ENCODE assay signal across 8 mouse cellular contexts in genomic region chr13:55182173-55182894, GRCm38 (mm10). TPM values are rescaled to one million over a fixed set of nuclear protein-coding genes. Genes with fewer than 3 reads are reported as not detected.
DNase-seq lines count a peak whose midpoint lies in the region; ATAC-seq and TF ChIP-seq lines count a peak whose summit lies in the region.

No protein-coding gene starts in this region.

- peak overlapping the region; percentile 86 for H3K27ac ChIP-seq in ES-Bruce4 (ENCODE audit: insufficient read depth, low read length)
- peak overlapping the region; percentile 87 for H3K27ac ChIP-seq in heart, embryonic 13.5 days (replicated peaks)
- H3K27ac ChIP-seq in kidney, embryonic 16.5 days (ENCODE audit: low read length): peak overlapping the region; percentile 94
- H3K27ac ChIP-seq in limb, embryonic 15.5 days: peak overlapping the region; percentile 84
- peak overlapping the region; percentile 80 for H3K27ac ChIP-seq in midbrain, embryonic 16.5 days (ENCODE audit: low read length)

- no peaks in the 10 kb centered on the region for H3K27me3 ChIP-seq in ES-Bruce4 (ENCODE audit: control insufficient read depth, insufficient read depth, low read length, poor library complexity, severe bottlenecking)
- no peaks in the 10 kb centered on the region for H3K27me3 ChIP-seq in heart, embryonic 13.5 days (replicated peaks)
- no peaks in the 10 kb centered on the region for H3K27me3 ChIP-seq in kidney, embryonic 16.5 days (ENCODE audit: insufficient read depth, low read length)
- no peaks in the 10 kb centered on the region for H3K27me3 ChIP-seq in limb, embryonic 15.5 days
- H3K27me3 ChIP-seq in midbrain, embryonic 16.5 days (ENCODE audit: control insufficient read depth, insufficient read depth, low read depth, low read length): no peaks in the 10 kb centered on the region

- no peaks in the 10 kb centered on the region for H3K36me3 ChIP-seq in ES-Bruce4 (ENCODE audit: control insufficient read depth, insufficient read depth, low read length, poor library complexity, severe bottlenecking)
- H3K36me3 ChIP-seq in heart, embryonic 13.5 days: no peaks in the 10 kb centered on the region
- H3K36me3 ChIP-seq in kidney, embryonic 16.5 days (ENCODE audit: insufficient read depth, low read length): no peaks in the 10 kb centered on the region
- H3K36me3 ChIP-seq in limb, embryonic 15.5 days: no peaks in the 10 kb centered on the region
- no peaks in the 10 kb centered on the region for H3K36me3 ChIP-seq in midbrain, embryonic 16.5 days (ENCODE audit: control insufficient read depth, insufficient read depth, low read length)

- TF ChIP-seq EP300 in ES-Bruce4 (IDR thresholded peaks at IDR 0.05; ENCODE audit: insufficient read depth, low read depth, low read length): peak; percentile 61; the same call in 1 of the 2 replicates

- peak; percentile 77 for TF ChIP-seq CTCF in ES-Bruce4 (IDR thresholded peaks at IDR 0.05; ENCODE audit: low read depth, low read length)

- WGBS in heart, embryonic 13.5 days: 3% methylated on average over 23 of the region's 23 CpGs
- 2% methylated on average over 23 of the region's 23 CpGs for WGBS in kidney, embryonic 16.5 days
- whole genome bisulfite sequencing in limb, embryonic 15.5 days: 2% methylated on average over 23 of the region's 23 CpGs
- WGBS in midbrain, embryonic 16.5 days: 2% methylated on average over 23 of the region's 23 CpGs

- peak; percentile 70; the same call in 1 of the 2 replicates for ATAC-seq in heart, embryonic 13.5 days (ENCODE audit: extremely low read depth, insufficient number of reproducible peaks, low FRiP score, low TSS enrichment)
- ATAC-seq in kidney, embryonic 16.5 days (ENCODE audit: low FRiP score, low TSS enrichment): peak; percentile 91
- ATAC-seq in limb, embryonic 15.5 days (ENCODE audit: insufficient number of reproducible peaks, low FRiP score, low TSS enrichment, low read depth): peak; percentile 83
- ATAC-seq in midbrain, embryonic 16.5 days: peak; percentile 82

- peak overlapping the region; percentile 74 for H3K4me2 ChIP-seq in heart, embryonic 13.5 days
- H3K4me2 ChIP-seq in kidney, embryonic 16.5 days (replicated peaks; ENCODE audit: low read depth, low read length): peak overlapping the region; percentile 70
- H3K4me2 ChIP-seq in limb, embryonic 15.5 days: peak overlapping the region; percentile 50
- peak overlapping the region; percentile 32 for H3K4me2 ChIP-seq in midbrain, embryonic 16.5 days (ENCODE audit: low read length)

- no peak for TF ChIP-seq POLR2A in ES-Bruce4 (IDR thresholded peaks at IDR 0.05; ENCODE audit: insufficient read depth, low read length)

- H3K4me3 ChIP-seq in ES-Bruce4 (ENCODE audit: low read depth, low read length): peak overlapping the region; percentile 83
- peak overlapping the region; percentile 48 for H3K4me3 ChIP-seq in heart, embryonic 13.5 days
- H3K4me3 ChIP-seq in kidney, embryonic 16.5 days (ENCODE audit: low read length): peak overlapping the region; percentile 50
- H3K4me3 ChIP-seq in limb, embryonic 15.5 days: peak overlapping the region; percentile 38
- peak overlapping the region; percentile 26 for H3K4me3 ChIP-seq in midbrain, embryonic 16.5 days (ENCODE audit: low read depth, low read length)

- peaks cover 2% of the 10 kb centered on the region for H3K4me1 ChIP-seq in ES-Bruce4 (ENCODE audit: control insufficient read depth, insufficient read depth, low read length)
- H3K4me1 ChIP-seq in heart, embryonic 13.5 days: peaks cover 7% of the 10 kb centered on the region
- H3K4me1 ChIP-seq in kidney, embryonic 16.5 days (ENCODE audit: insufficient read depth, low read length): peaks cover 6% of the 10 kb centered on the region
- H3K4me1 ChIP-seq in limb, embryonic 15.5 days: peaks cover 3% of the 10 kb centered on the region; the same call in 1 of the 2 replicates
- no peaks in the 10 kb centered on the region for H3K4me1 ChIP-seq in midbrain, embryonic 16.5 days (ENCODE audit: control insufficient read depth, insufficient read depth, low read length)

- H3K9ac ChIP-seq in ES-Bruce4 (ENCODE audit: low read depth, poor library complexity, severe bottlenecking): peak overlapping the region; percentile 49
- peak overlapping the region; percentile 70 for H3K9ac ChIP-seq in heart, embryonic 13.5 days
- H3K9ac ChIP-seq in kidney, embryonic 16.5 days (replicated peaks; ENCODE audit: low read length): peak overlapping the region; percentile 78
- 0 out of 2 replicates have a peak overlapping the region, but pooled peaks have one; percentile 0 for H3K9ac ChIP-seq in limb, embryonic 15.5 days
- peak overlapping the region; percentile 21; the same call in 1 of the 2 replicates for H3K9ac ChIP-seq in midbrain, embryonic 16.5 days (ENCODE audit: low read depth, low read length)

- peak; percentile 28 for DNase-seq in c-Kit-positive CD71-negative TER-119-negative erythroid progenitor cells, embryonic 14.5 days (ENCODE audit: low read depth)
- DNase-seq in fibroblast of lung, adult 2 months (ENCODE audit: low read depth): peak; percentile 74
- peak; percentile 63 to 66 for DNase-seq in spleen, postnatal 10 days (ENCODE audit: low spot score in 2 of 2)

- no peaks in the 10 kb centered on the region for H3K9me3 ChIP-seq in ES-Bruce4 (replicated peaks; ENCODE audit: control insufficient read depth, insufficient read depth, low read length, poor library complexity, severe bottlenecking)
- no peaks in the 10 kb centered on the region for H3K9me3 ChIP-seq in heart, embryonic 13.5 days
- no peaks in the 10 kb centered on the region for H3K9me3 ChIP-seq in kidney, embryonic 16.5 days (ENCODE audit: low read length)
- H3K9me3 ChIP-seq in limb, embryonic 15.5 days: no peaks in the 10 kb centered on the region
- no peaks in the 10 kb centered on the region for H3K9me3 ChIP-seq in midbrain, embryonic 16.5 days (replicated peaks; ENCODE audit: control insufficient read depth, low read length, poor library complexity, severe bottlenecking)

RNA-seq across cellular contexts. Expression of gene Nsd1, which starts 27.2 kb away (rescaled TPM):
- polyA plus RNA-seq in ES-Bruce4 (2011; ENCODE audit: insufficient read depth, insufficient read length, low read depth, missing spikeins): 162 TPM in 2 replicates
- 41.4 and 43.4 TPM in 2 replicates for polyA plus RNA-seq in heart, embryonic 13.5 days (2015; fragmentation: Nextera tagmentation; extraction: Ambion mirVana)
- 49.6 and 58.6 TPM in 2 replicates for polyA plus RNA-seq in kidney, embryonic 16.5 days (2015; fragmentation: Nextera tagmentation; extraction: Ambion mirVana)
- polyA plus RNA-seq in limb, embryonic 15.5 days (2015; fragmentation: Nextera tagmentation; extraction: Ambion mirVana): 52.4 and 55.8 TPM in 2 replicates
- 45.2 and 54.8 TPM in 2 replicates for polyA plus RNA-seq in midbrain, embryonic 16.5 days (2015; fragmentation: Nextera tagmentation; extraction: Ambion mirVana)

RNA-seq across cellular contexts. Expression of gene Fgfr4, which starts 29.9 kb away (rescaled TPM):
- 0.93 and 1.0 TPM in 2 replicates for polyA plus RNA-seq in ES-Bruce4 (2011; ENCODE audit: insufficient read depth, insufficient read length, low read depth, missing spikeins)
- polyA plus RNA-seq in heart, embryonic 13.5 days (2015; fragmentation: Nextera tagmentation; extraction: Ambion mirVana): 0.98 and 1.1 TPM in 2 replicates
- 21.8 and 23.0 TPM in 2 replicates for polyA plus RNA-seq in kidney, embryonic 16.5 days (2015; fragmentation: Nextera tagmentation; extraction: Ambion mirVana)
- polyA plus RNA-seq in limb, embryonic 15.5 days (2015; fragmentation: Nextera tagmentation; extraction: Ambion mirVana): 8.2 and 14.2 TPM in 2 replicates
- 0.60 and 0.82 TPM in 2 replicates for polyA plus RNA-seq in midbrain, embryonic 16.5 days (2015; fragmentation: Nextera tagmentation; extraction: Ambion mirVana)

RNA-seq across cellular contexts. Expression of gene Gm17617, which starts 49.0 kb away (rescaled TPM):
- not detected in 2 replicates for polyA plus RNA-seq in ES-Bruce4 (2011; ENCODE audit: insufficient read depth, insufficient read length, low read depth, missing spikeins)
- not detected in 2 replicates for polyA plus RNA-seq in heart, embryonic 13.5 days (2015; fragmentation: Nextera tagmentation; extraction: Ambion mirVana)
- polyA plus RNA-seq in kidney, embryonic 16.5 days (2015; fragmentation: Nextera tagmentation; extraction: Ambion mirVana): not detected in 2 replicates
- polyA plus RNA-seq in limb, embryonic 15.5 days (2015; fragmentation: Nextera tagmentation; extraction: Ambion mirVana): not detected in 2 replicates
- not detected in 2 replicates for polyA plus RNA-seq in midbrain, embryonic 16.5 days (2015; fragmentation: Nextera tagmentation; extraction: Ambion mirVana)

Comparison
In these comparisons a context has a peak if more than half of its experiments do, and no peak if none do; other contexts are left out.
1. Peak in every context shown above with its lines: DNase-seq, ATAC-seq, H3K4me3 ChIP-seq and H3K27ac ChIP-seq.
2. H3K4me3 ChIP-seq: peak in every context shown above with its lines; median percentile 83 in ES-Bruce4; 50 in kidney, embryonic 16.5 days; 48 in heart, embryonic 13.5 days; 38 in limb, embryonic 15.5 days; 26 in midbrain, embryonic 16.5 days.
3. H3K9ac ChIP-seq: peak in every context shown above with its lines; median percentile 78 in kidney, embryonic 16.5 days; 70 in heart, embryonic 13.5 days; 49 in ES-Bruce4; 21 in midbrain, embryonic 16.5 days; 0 in limb, embryonic 15.5 days.